In genomic region chr19:29366969-29367622, GRCm38 (mm10) we compare ENCODE assay signal across 8 mouse cellular contexts. TPM values are rescaled to one million over a fixed set of nuclear protein-coding genes. Genes with fewer than 3 reads are reported as not detected.
DNase-seq lines count a peak whose midpoint lies in the region; ATAC-seq and TF ChIP-seq lines count a peak whose summit lies in the region.

TSS of gene Plgrkt (minus strand) at chr19:29367390.
TSS of gene Cd274 (plus strand) at chr19:29367455.

- H3K9me3 ChIP-seq in E14TG2a.4 (ENCODE audit: low read length): no peaks in the 10 kb centered on the region
- no peaks in the 10 kb centered on the region for H3K9me3 ChIP-seq in forebrain, embryonic 10.5 days
- no peaks in the 10 kb centered on the region for H3K9me3 ChIP-seq in heart, postnatal 0 days (replicated peaks; ENCODE audit: control insufficient read depth, low read length)
- no peaks in the 10 kb centered on the region for H3K9me3 ChIP-seq in lung, postnatal 0 days (ENCODE audit: low read length)

- H3K4me2 ChIP-seq in heart, postnatal 0 days (ENCODE audit: low read depth, low read length): peak within 1 kb of the TSS; percentile 89
- H3K4me2 ChIP-seq in lung, postnatal 0 days (replicated peaks; ENCODE audit: low read depth, low read length): peak within 1 kb of the TSS; percentile 67

- H3K27ac ChIP-seq in forebrain, embryonic 10.5 days: no peak within 1 kb of the TSS
- H3K27ac ChIP-seq in heart, postnatal 0 days (ENCODE audit: low read depth): peak within 1 kb of the TSS; percentile 66
- peak within 1 kb of the TSS; percentile 78 for H3K27ac ChIP-seq in lung, postnatal 0 days (ENCODE audit: low read length)

- no peaks in the 10 kb centered on the region for H3K36me3 ChIP-seq in E14TG2a.4 (ENCODE audit: insufficient read depth, low read length)
- H3K36me3 ChIP-seq in forebrain, embryonic 10.5 days (replicated peaks): no peaks in the 10 kb centered on the region
- H3K36me3 ChIP-seq in heart, postnatal 0 days (replicated peaks; ENCODE audit: control insufficient read depth, insufficient read depth, low read length): no peaks in the 10 kb centered on the region
- H3K36me3 ChIP-seq in lung, postnatal 0 days (ENCODE audit: insufficient read depth, low read length): no peaks in the 10 kb centered on the region

- peak within 1 kb of the TSS; percentile 51 for H3K9ac ChIP-seq in heart, postnatal 0 days (replicated peaks; ENCODE audit: low read depth, low read length)
- H3K9ac ChIP-seq in lung, postnatal 0 days (replicated peaks; ENCODE audit: low read depth): peak within 1 kb of the TSS; percentile 27; the same call in 1 of the 2 replicates

- no peak for TF ChIP-seq CTCF in E14TG2a.4 (conservative IDR thresholded peaks at IDR 0.05; ENCODE audit: low read length)
- no peak for TF ChIP-seq CTCF in heart, postnatal 0 days (IDR thresholded peaks at IDR 0.05; ENCODE audit: low read depth)
- no peak for TF ChIP-seq CTCF in lung, postnatal 0 days (IDR thresholded peaks at IDR 0.05)

- ATAC-seq in heart, postnatal 0 days (ENCODE audit: insufficient read depth, low read depth): peak; percentile 77
- ATAC-seq in lung, postnatal 0 days: peak; percentile 91

- peaks cover 27% of the 10 kb centered on the region for H3K4me1 ChIP-seq in E14TG2a.4 (replicated peaks; ENCODE audit: low read depth, low read length)
- peaks cover 16% of the 10 kb centered on the region for H3K4me1 ChIP-seq in forebrain, embryonic 10.5 days
- H3K4me1 ChIP-seq in heart, postnatal 0 days (ENCODE audit: control insufficient read depth, insufficient read depth): no peaks in the 10 kb centered on the region; the same call in 1 of the 2 replicates
- peaks cover 8% of the 10 kb centered on the region; the same call in 1 of the 2 replicates for H3K4me1 ChIP-seq in lung, postnatal 0 days (ENCODE audit: insufficient read depth, low read depth, low read length)

- peak within 1 kb of the TSS; percentile 43 for H3K4me3 ChIP-seq in E14TG2a.4 (replicated peaks; ENCODE audit: low read length)
- H3K4me3 ChIP-seq in forebrain, embryonic 10.5 days: peak within 1 kb of the TSS; percentile 52
- H3K4me3 ChIP-seq in heart, postnatal 0 days (ENCODE audit: low read depth, low read length): peak within 1 kb of the TSS; percentile 71
- peak within 1 kb of the TSS; percentile 56 for H3K4me3 ChIP-seq in lung, postnatal 0 days (ENCODE audit: low read depth, low read length)

- DNase-seq in c-Kit-negative CD71-positive TER-119-positive erythroid progenitor cells, embryonic 14.5 days (ENCODE audit: low read depth, low spot score): peak; percentile 79
- DNase-seq in forebrain, embryonic 10.5 days (ENCODE audit: extremely low spot score, low spot score): peak; percentile 35
- DNase-seq in heart, postnatal 0 days (ENCODE audit: low spot score): peak; percentile 80
- DNase-seq in kidney, postnatal 36 days: peak; percentile 90 to 92
- peak; percentile 92 for DNase-seq in lung, postnatal 0 days (ENCODE audit: low spot score)
- DNase-seq in ovary, adult 18-20 months (ENCODE audit: low spot score): peak; percentile 65
- peak; percentile 94 for DNase-seq in thymus, postnatal 0 days (ENCODE audit: low spot score)

- H3K27me3 ChIP-seq in E14TG2a.4 (ENCODE audit: insufficient read depth, low read length): peaks cover 23% of the 10 kb centered on the region
- peaks cover 40% of the 10 kb centered on the region for H3K27me3 ChIP-seq in forebrain, embryonic 10.5 days (ENCODE audit: poor library complexity, severe bottlenecking)
- no peaks in the 10 kb centered on the region for H3K27me3 ChIP-seq in heart, postnatal 0 days (ENCODE audit: control insufficient read depth, insufficient read depth, low read length)
- no peaks in the 10 kb centered on the region for H3K27me3 ChIP-seq in lung, postnatal 0 days (replicated peaks; ENCODE audit: insufficient read depth, low read length)

- 5% methylated on average over 26 of the region's 26 CpGs for WGBS in forebrain, embryonic 10.5 days
- 1% methylated on average over 26 of the region's 26 CpGs for WGBS in heart, postnatal 0 days
- under 1% methylated on average over 26 of the region's 26 CpGs for WGBS in lung, postnatal 0 days

- no peak for TF ChIP-seq EP300 in heart, postnatal 0 days (IDR thresholded peaks at IDR 0.05; ENCODE audit: low read depth)
- peak; percentile 53 for TF ChIP-seq EP300 in lung, postnatal 0 days (IDR thresholded peaks at IDR 0.05)

RNA-seq across cellular contexts. Expression of gene Plgrkt, which starts in this region (rescaled TPM):
- polyA plus RNA-seq in forebrain, embryonic 10.5 days (2016; fragmentation: Nextera tagmentation; extraction: Ambion mirVana): 38.0 and 39.7 TPM in 2 replicates
- total RNA-seq in heart, postnatal 0 days (2014; rRNA removed; ENCODE audit: low replicate concordance): 9.8 and 55.6 TPM in 2 replicates
- polyA plus RNA-seq in heart, postnatal 0 days (2015; fragmentation: Nextera tagmentation; extraction: Ambion mirVana): 53.5 and 60.3 TPM in 2 replicates
- polyA plus RNA-seq in lung, postnatal 0 days (2015; fragmentation: Nextera tagmentation; extraction: Ambion mirVana): 50.6 and 56.3 TPM in 2 replicates
- polyA plus RNA-seq in thymus, postnatal 0 days (2015; fragmentation: Nextera tagmentation; extraction: Ambion mirVana): 308 and 317 TPM in 2 replicates

RNA-seq across cellular contexts. Expression of gene Cd274, which starts in this region (rescaled TPM):
- polyA plus RNA-seq in forebrain, embryonic 10.5 days (2016; fragmentation: Nextera tagmentation; extraction: Ambion mirVana): 0.29 and 0.30 TPM in 2 replicates
- 0.04 and 1.8 TPM in 2 replicates for total RNA-seq in heart, postnatal 0 days (2014; rRNA removed; ENCODE audit: low replicate concordance)
- 0.23 and 0.44 TPM in 2 replicates for polyA plus RNA-seq in heart, postnatal 0 days (2015; fragmentation: Nextera tagmentation; extraction: Ambion mirVana)
- polyA plus RNA-seq in lung, postnatal 0 days (2015; fragmentation: Nextera tagmentation; extraction: Ambion mirVana): 0.57 and 0.79 TPM in 2 replicates
- polyA plus RNA-seq in thymus, postnatal 0 days (2015; fragmentation: Nextera tagmentation; extraction: Ambion mirVana): 11.3 and 12.0 TPM in 2 replicates

Comparison
In these comparisons a context has a peak if more than half of its experiments do, and no peak if none do; other contexts are left out.
1. DNase-seq: peak in every context shown above with its lines; median percentile 94 in thymus, postnatal 0 days; 92 in lung, postnatal 0 days; 91 in kidney, postnatal 36 days; 80 in heart, postnatal 0 days; 79 in c-Kit-negative CD71-positive TER-119-positive erythroid progenitor cells, embryonic 14.5 days; 65 in ovary, adult 18-20 months; 35 in forebrain, embryonic 10.5 days.